12 mouse cellular contexts compared by ENCODE assay signal in the genomic region with DNA sequence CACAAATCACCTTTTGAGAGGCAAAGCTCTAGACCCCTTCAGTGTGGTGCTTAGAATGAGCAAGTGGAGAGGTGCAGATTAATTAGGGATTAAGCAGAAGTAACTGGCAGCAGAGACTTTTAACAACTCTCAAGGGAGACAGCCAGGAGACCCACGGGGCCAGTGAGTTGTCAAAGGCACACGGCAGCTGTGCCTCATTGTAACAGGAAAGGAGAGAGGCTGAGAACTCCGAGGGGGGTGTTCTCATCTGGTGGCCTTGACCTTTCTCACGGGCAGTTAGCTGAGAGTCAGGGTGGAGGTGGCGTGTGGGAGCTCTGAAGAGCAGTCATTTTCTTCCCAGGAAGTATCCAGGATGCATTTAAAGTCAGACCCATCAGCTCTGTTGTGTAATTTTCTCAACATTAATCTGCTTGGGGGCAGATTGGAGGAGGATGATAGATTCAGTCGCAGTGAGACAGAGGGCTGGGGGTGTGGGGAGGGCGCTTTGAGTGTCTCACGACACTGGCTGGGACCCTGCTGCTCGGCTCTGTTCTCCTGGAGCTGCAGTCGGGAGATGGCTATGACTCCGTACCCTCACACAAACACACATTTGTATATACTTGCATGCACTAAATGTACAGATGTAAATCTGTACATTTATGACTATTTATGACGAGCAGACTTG. TPM values are rescaled to one million over a fixed set of nuclear protein-coding genes. Genes with fewer than 3 reads are reported as not detected.
DNase-seq lines count a peak whose midpoint lies in the region; ATAC-seq lines count a peak whose summit lies in the region.
"Had no signal": no experiment of that assay in that cellular context is flagged by ENCODE, and none has a peak within 500 bp of the region (broad histone marks: within the 10 kb centered on the region; RNA-seq: fewer than 3 reads in every experiment).

No protein-coding gene starts in this region.

- H3K4me3 ChIP-seq in neural tube, embryonic 11.5 days (ENCODE audit: low read depth, low read length), result no peak overlapping the region
- H3K4me3 ChIP-seq in forebrain, embryonic 14.5 days (ENCODE audit: low read depth, low read length), result no peak overlapping the region
- H3K4me3 ChIP-seq: heart, adult 2 months; liver, embryonic 15.5 days had no signal

- no peak overlapping the region for H3K9ac ChIP-seq in neural tube, embryonic 11.5 days (ENCODE audit: low read length)
- peak overlapping the region; percentile 37; the same call in 1 of the 2 replicates for H3K9ac ChIP-seq in forebrain, embryonic 14.5 days (ENCODE audit: low read length)
- H3K9ac ChIP-seq: liver, embryonic 15.5 days had no signal

- peaks cover 9% of the 10 kb centered on the region for H3K4me1 ChIP-seq in neural tube, embryonic 11.5 days (ENCODE audit: control insufficient read depth, insufficient read depth, low read length)
- peaks cover 53% of the 10 kb centered on the region for H3K4me1 ChIP-seq in forebrain, embryonic 14.5 days (ENCODE audit: control insufficient read depth, insufficient read depth, low read length)

- H3K9me3 ChIP-seq in neural tube, embryonic 11.5 days (ENCODE audit: control insufficient read depth, low read length), result no peaks in the 10 kb centered on the region
- no peaks in the 10 kb centered on the region for H3K9me3 ChIP-seq in forebrain, embryonic 14.5 days (replicated peaks; ENCODE audit: control insufficient read depth, low read length)
- H3K9me3 ChIP-seq: liver, embryonic 15.5 days had no signal

- H3K27me3 ChIP-seq in neural tube, embryonic 11.5 days (ENCODE audit: control insufficient read depth, insufficient read depth, low read length), result no peaks in the 10 kb centered on the region
- no peaks in the 10 kb centered on the region for H3K27me3 ChIP-seq in forebrain, embryonic 14.5 days (replicated peaks; ENCODE audit: control insufficient read depth, insufficient read depth, low read length)
- no peaks in the 10 kb centered on the region; the same call in 1 of the 2 replicates for H3K27me3 ChIP-seq in splenic B cell, adult 2 months (ENCODE audit: control insufficient read depth, insufficient read depth, low read length, poor library complexity, severe bottlenecking)

- DNase-seq in frontal cortex, adult 2 months (ENCODE audit: extremely low spot score in 1 of 2, low spot score in 1 of 2), result no peak
- DNase-seq in neural tube, embryonic 11.5 days (ENCODE audit: low spot score), result peak; percentile 35
- no peak for DNase-seq in neural tube, embryonic 10.5 days (ENCODE audit: extremely low spot score, low spot score)
- DNase-seq in forebrain, embryonic 14.5 days (ENCODE audit: low spot score), result peak; percentile 59
- peak; percentile 20 for DNase-seq in splenic B cell, adult 2 months (ENCODE audit: low read depth, low spot score)
- no peak for DNase-seq in thymus, postnatal 36 days
- no peak for DNase-seq in layer of hippocampus, adult 8-10 months (ENCODE audit: low spot score in 2 of 2)
- DNase-seq: cerebellum, adult 2 months; heart, adult 2 months had no signal

- WGBS in neural tube, embryonic 11.5 days, result 41% methylated on average over 12 of the region's 12 CpGs
- WGBS in forebrain, embryonic 14.5 days, result 22% methylated on average over 12 of the region's 12 CpGs

- H3K4me2 ChIP-seq in neural tube, embryonic 11.5 days (ENCODE audit: low read depth), result no peak overlapping the region
- H3K4me2 ChIP-seq in forebrain, embryonic 14.5 days (ENCODE audit: low read length), result no peak overlapping the region

- ATAC-seq in frontal cortex, adult (ENCODE audit: low TSS enrichment), result peak; percentile 16; the same call in 1 of the 2 replicates
- no peak for ATAC-seq in neural tube, embryonic 11.5 days (ENCODE audit: insufficient read depth, low FRiP score, low TSS enrichment)
- no peak for ATAC-seq in forebrain, embryonic 14.5 days
- ATAC-seq: inflammation-experienced regulatory T-cells, adult 6 months had no signal

- H3K27ac ChIP-seq in neural tube, embryonic 11.5 days (ENCODE audit: low read depth, low read length), result no peak overlapping the region
- H3K27ac ChIP-seq in forebrain, embryonic 14.5 days (ENCODE audit: low read depth, low read length), result 0 out of 2 replicates have a peak overlapping the region, but pooled peaks have one; percentile 55
- H3K27ac ChIP-seq: heart, adult 2 months; liver, embryonic 15.5 days had no signal

- H3K36me3 ChIP-seq in neural tube, embryonic 11.5 days (ENCODE audit: control insufficient read depth, insufficient read depth, low read length), result no peaks in the 10 kb centered on the region
- no peaks in the 10 kb centered on the region for H3K36me3 ChIP-seq in forebrain, embryonic 14.5 days (ENCODE audit: control insufficient read depth, insufficient read depth, low read length)
- no peaks in the 10 kb centered on the region for H3K36me3 ChIP-seq in splenic B cell, adult 2 months (ENCODE audit: control insufficient read depth, insufficient read depth, low read length, poor library complexity, severe bottlenecking)
- H3K36me3 ChIP-seq: liver, embryonic 15.5 days had no signal

RNA-seq across cellular contexts. Expression of a gene that starts 5.9 kb away (rescaled TPM):
- polyA plus RNA-seq in frontal cortex, adult 2 months (2012; rRNA removed), result 18.5 and 24.1 TPM in 2 replicates
- 16.6 and 21.6 TPM in 2 replicates for polyA plus RNA-seq in neural tube, embryonic 11.5 days (2014; fragmentation: Nextera tagmentation; extraction: Ambion mirVana)
- 21.8 and 22.1 TPM in 2 replicates for polyA plus RNA-seq in forebrain, embryonic 14.5 days (2014; fragmentation: Nextera tagmentation; extraction: Ambion mirVana)
- 10 to 100 TPM; 20.1 to 29.1 (median 23.5) TPM for total RNA-seq in layer of hippocampus, adult 8-10 months (2022)

Comparison
In these comparisons a context has a peak if more than half of its experiments do, and no peak if none do; other contexts are left out.
1. DNase-seq: peak in neural tube, embryonic 11.5 days (single experiment), forebrain, embryonic 14.5 days (single experiment) and splenic B cell, adult 2 months (single experiment); none in frontal cortex, adult 2 months (0 of 2), neural tube, embryonic 10.5 days (single experiment), thymus, postnatal 36 days (0 of 2) and layer of hippocampus, adult 8-10 months (0 of 2).